Mouse (Mus musculus): ENCODE measurements around the gene Il1r2. TPM values are rescaled to one million over a fixed set of nuclear protein-coding genes. Genes with fewer than 3 reads are reported as not detected.

The Il1r2 gene
- polyA plus RNA-seq, 1 experiment from 2014 or later, result 0.25 TPM

GRCm38 (mm10) chr1:40055051-40055450 lies 18.8 kb upstream of the Il1r2 start:
- no peaks in the 10 kb centered on the region for H3K36me3 ChIP-seq (ENCODE audit: control insufficient read depth, insufficient read depth, low read length)
- 80% methylated on average over 7 of the region's 7 CpGs for WGBS
- no peaks in the 10 kb centered on the region for H3K9me3 ChIP-seq (ENCODE audit: control insufficient read depth, low read length)
- no peak for ATAC-seq (replicated peaks; ENCODE audit: low FRiP score)
- no peaks in the 10 kb centered on the region for H3K27me3 ChIP-seq (ENCODE audit: control insufficient read depth, insufficient read depth, low read length)
- H3K9ac ChIP-seq (ENCODE audit: low read length), result no peak overlapping the region
- no peak overlapping the region for H3K4me2 ChIP-seq (ENCODE audit: low read depth, low read length, severe bottlenecking)
- DNase-seq (ENCODE audit: low spot score), result no peak
- H3K4me1 ChIP-seq (replicated peaks; ENCODE audit: control insufficient read depth, insufficient read depth, low read length), result no peaks in the 10 kb centered on the region
- no peak overlapping the region for H3K27ac ChIP-seq (ENCODE audit: low read depth, low read length)
- H3K4me3 ChIP-seq (ENCODE audit: low read depth, low read length), result no peak overlapping the region

GRCm38 (mm10) chr1:40055963-40056362 lies 17.9 kb upstream of the Il1r2 start:
- no peaks in the 10 kb centered on the region for H3K4me1 ChIP-seq (replicated peaks; ENCODE audit: control insufficient read depth, insufficient read depth, low read length)
- 95% methylated on average over 5 of the region's 5 CpGs for WGBS
- H3K27ac ChIP-seq (ENCODE audit: low read depth, low read length), result no peak overlapping the region
- no peak overlapping the region for H3K4me3 ChIP-seq (ENCODE audit: low read depth, low read length)
- no peak for DNase-seq (ENCODE audit: low spot score)
- H3K9ac ChIP-seq (ENCODE audit: low read length), result no peak overlapping the region
- no peaks in the 10 kb centered on the region for H3K9me3 ChIP-seq (ENCODE audit: control insufficient read depth, low read length)
- no peak for ATAC-seq (replicated peaks; ENCODE audit: low FRiP score)
- no peaks in the 10 kb centered on the region for H3K36me3 ChIP-seq (ENCODE audit: control insufficient read depth, insufficient read depth, low read length)
- H3K27me3 ChIP-seq (ENCODE audit: control insufficient read depth, insufficient read depth, low read length), result no peaks in the 10 kb centered on the region
- H3K4me2 ChIP-seq (ENCODE audit: low read depth, low read length, severe bottlenecking), result no peak overlapping the region

GRCm38 (mm10) chr1:40057351-40057750 lies 16.5 kb upstream of the Il1r2 start:
- Histone ChIP-seq H3K9ac (ENCODE audit: low read length) (no peak overlapping the region), H3K4me2 (ENCODE audit: low read depth, low read length, severe bottlenecking) (no peak overlapping the region), H3K9me3 (ENCODE audit: control insufficient read depth, low read length) (no peaks in the 10 kb centered on the region), H3K27me3 (ENCODE audit: control insufficient read depth, insufficient read depth, low read length) (no peaks in the 10 kb centered on the region), H3K4me3 (ENCODE audit: low read depth, low read length) (no peak overlapping the region), H3K4me1 (replicated peaks; ENCODE audit: control insufficient read depth, insufficient read depth, low read length) (no peaks in the 10 kb centered on the region), H3K27ac (ENCODE audit: low read depth, low read length) (no peak overlapping the region), H3K36me3 (ENCODE audit: control insufficient read depth, insufficient read depth, low read length) (no peaks in the 10 kb centered on the region)
- no peak for DNase-seq (ENCODE audit: low spot score)
- 75% methylated on average over 5 of the region's 5 CpGs for WGBS
- no peak for ATAC-seq (replicated peaks; ENCODE audit: low FRiP score)

- H3K27me3 ChIP-seq (ENCODE audit: control insufficient read depth, insufficient read depth, low read length), result no peaks in the 10 kb centered on the region
- H3K9ac ChIP-seq (ENCODE audit: low read length), result no peak overlapping the region
- ATAC-seq (replicated peaks; ENCODE audit: low FRiP score), result no peak
- no peaks in the 10 kb centered on the region for H3K4me1 ChIP-seq (replicated peaks; ENCODE audit: control insufficient read depth, insufficient read depth, low read length)
- H3K27ac ChIP-seq (ENCODE audit: low read depth, low read length), result no peak overlapping the region
- no peaks in the 10 kb centered on the region for H3K9me3 ChIP-seq (ENCODE audit: control insufficient read depth, low read length)
- DNase-seq (ENCODE audit: low spot score), result no peak
- no peak overlapping the region for H3K4me2 ChIP-seq (ENCODE audit: low read depth, low read length, severe bottlenecking)
- H3K36me3 ChIP-seq (ENCODE audit: control insufficient read depth, insufficient read depth, low read length), result no peaks in the 10 kb centered on the region
- WGBS, result 56% methylated on average over 11 of the region's 11 CpGs
- H3K4me3 ChIP-seq (ENCODE audit: low read depth, low read length), result no peak overlapping the region
Measured at GRCm38 (mm10) chr1:40058013-40058412, 15.9 kb upstream of the Il1r2 start.

GRCm38 (mm10) chr1:40059122-40059774 lies 14.6 kb upstream of the Il1r2 start:
- H3K27me3 ChIP-seq (ENCODE audit: control insufficient read depth, insufficient read depth, low read length), result no peaks in the 10 kb centered on the region
- no peak overlapping the region for H3K4me2 ChIP-seq (ENCODE audit: low read depth, low read length, severe bottlenecking)
- WGBS, result 84% methylated on average over 4 of the region's 4 CpGs
- H3K27ac ChIP-seq (ENCODE audit: low read depth, low read length), result no peak overlapping the region
- H3K9me3 ChIP-seq (ENCODE audit: control insufficient read depth, low read length), result no peaks in the 10 kb centered on the region
- no peak overlapping the region for H3K9ac ChIP-seq (ENCODE audit: low read length)
- H3K4me1 ChIP-seq (replicated peaks; ENCODE audit: control insufficient read depth, insufficient read depth, low read length), result no peaks in the 10 kb centered on the region
- no peak overlapping the region for H3K4me3 ChIP-seq (ENCODE audit: low read depth, low read length)
- H3K36me3 ChIP-seq (ENCODE audit: control insufficient read depth, insufficient read depth, low read length), result no peaks in the 10 kb centered on the region
- ATAC-seq (replicated peaks; ENCODE audit: low FRiP score) (no peak), DNase-seq (ENCODE audit: low spot score) (no peak)

- no peak overlapping the region for H3K4me3 ChIP-seq (ENCODE audit: low read depth, low read length)
- H3K27ac ChIP-seq (ENCODE audit: low read depth, low read length), result no peak overlapping the region
- no peaks in the 10 kb centered on the region for H3K9me3 ChIP-seq (ENCODE audit: control insufficient read depth, low read length)
- ATAC-seq (replicated peaks; ENCODE audit: low FRiP score) (no peak), DNase-seq (ENCODE audit: low spot score) (no peak)
- no peaks in the 10 kb centered on the region for H3K27me3 ChIP-seq (ENCODE audit: control insufficient read depth, insufficient read depth, low read length)
- H3K9ac ChIP-seq (ENCODE audit: low read length), result no peak overlapping the region
- H3K4me1 ChIP-seq (replicated peaks; ENCODE audit: control insufficient read depth, insufficient read depth, low read length), result no peaks in the 10 kb centered on the region
- H3K4me2 ChIP-seq (ENCODE audit: low read depth, low read length, severe bottlenecking), result no peak overlapping the region
- H3K36me3 ChIP-seq (ENCODE audit: control insufficient read depth, insufficient read depth, low read length), result no peaks in the 10 kb centered on the region
- WGBS, result 86% methylated on average over 9 of the region's 9 CpGs
Measured at GRCm38 (mm10) chr1:40061359-40061758, 12.5 kb upstream of the Il1r2 start.

GRCm38 (mm10) chr1:40063409-40063808 lies 10.5 kb upstream of the Il1r2 start:
- Histone ChIP-seq H3K36me3 (ENCODE audit: control insufficient read depth, insufficient read depth, low read length) (no peaks in the 10 kb centered on the region), H3K27me3 (ENCODE audit: control insufficient read depth, insufficient read depth, low read length) (no peaks in the 10 kb centered on the region), H3K4me1 (replicated peaks; ENCODE audit: control insufficient read depth, insufficient read depth, low read length) (no peaks in the 10 kb centered on the region), H3K4me3 (ENCODE audit: low read depth, low read length) (no peak overlapping the region), H3K9me3 (ENCODE audit: control insufficient read depth, low read length) (no peaks in the 10 kb centered on the region), H3K9ac (ENCODE audit: low read length) (no peak overlapping the region), H3K4me2 (ENCODE audit: low read depth, low read length, severe bottlenecking) (no peak overlapping the region), H3K27ac (ENCODE audit: low read depth, low read length) (no peak overlapping the region)
- WGBS, result 83% methylated on average over 4 of the region's 4 CpGs
- no peak for ATAC-seq (replicated peaks; ENCODE audit: low FRiP score)
- DNase-seq (ENCODE audit: low spot score), result no peak

GRCm38 (mm10) chr1:40064508-40064907 lies 9.4 kb upstream of the Il1r2 start:
- no peaks in the 10 kb centered on the region for H3K36me3 ChIP-seq (ENCODE audit: control insufficient read depth, insufficient read depth, low read length)
- ATAC-seq (replicated peaks; ENCODE audit: low FRiP score) (no peak), DNase-seq (ENCODE audit: low spot score) (no peak)
- H3K4me1 ChIP-seq (replicated peaks; ENCODE audit: control insufficient read depth, insufficient read depth, low read length), result no peaks in the 10 kb centered on the region
- 95% methylated on average over 8 of the region's 8 CpGs for WGBS
- no peaks in the 10 kb centered on the region for H3K9me3 ChIP-seq (ENCODE audit: control insufficient read depth, low read length)
- no peak overlapping the region for H3K4me2 ChIP-seq (ENCODE audit: low read depth, low read length, severe bottlenecking)
- H3K4me3 ChIP-seq (ENCODE audit: low read depth, low read length), result no peak overlapping the region
- no peak overlapping the region for H3K9ac ChIP-seq (ENCODE audit: low read length)
- H3K27ac ChIP-seq (ENCODE audit: low read depth, low read length), result no peak overlapping the region
- H3K27me3 ChIP-seq (ENCODE audit: control insufficient read depth, insufficient read depth, low read length), result no peaks in the 10 kb centered on the region

GRCm38 (mm10) chr1:40072558-40072957 lies 1.3 kb upstream of the Il1r2 start:
- 89% methylated on average over 4 of the region's 4 CpGs for WGBS
- no peak overlapping the region for H3K27ac ChIP-seq (ENCODE audit: low read depth, low read length)
- no peak for DNase-seq (ENCODE audit: low spot score)
- no peak overlapping the region for H3K4me2 ChIP-seq (ENCODE audit: low read depth, low read length, severe bottlenecking)
- no peak for ATAC-seq (replicated peaks; ENCODE audit: low FRiP score)
- H3K4me1 ChIP-seq (replicated peaks; ENCODE audit: control insufficient read depth, insufficient read depth, low read length), result no peaks in the 10 kb centered on the region
- no peak overlapping the region for H3K9ac ChIP-seq (ENCODE audit: low read length)
- H3K4me3 ChIP-seq (ENCODE audit: low read depth, low read length), result no peak overlapping the region
- H3K27me3 ChIP-seq (ENCODE audit: control insufficient read depth, insufficient read depth, low read length), result no peaks in the 10 kb centered on the region
- no peaks in the 10 kb centered on the region for H3K36me3 ChIP-seq (ENCODE audit: control insufficient read depth, insufficient read depth, low read length)
- no peaks in the 10 kb centered on the region for H3K9me3 ChIP-seq (ENCODE audit: control insufficient read depth, low read length)
